Mouse (Mus musculus) erythroblast, embryonic 14.5 days (primary cell): ENCODE data around the gene Tssk2.

Experiments used
- GATA1 ChIP-seq: IDR thresholded peaks from 2 replicates; pipeline ENCODE4 v1.6.1; 2012; ENCODE audit warnings: low read length, inconsistent platforms, mixed read lengths
- TAL1 ChIP-seq: IDR thresholded peaks from 3 replicates; pipeline ENCODE4 v1.6.1; 2012; ENCODE audit warnings: low read length, inconsistent platforms, mixed read lengths

DNA sequence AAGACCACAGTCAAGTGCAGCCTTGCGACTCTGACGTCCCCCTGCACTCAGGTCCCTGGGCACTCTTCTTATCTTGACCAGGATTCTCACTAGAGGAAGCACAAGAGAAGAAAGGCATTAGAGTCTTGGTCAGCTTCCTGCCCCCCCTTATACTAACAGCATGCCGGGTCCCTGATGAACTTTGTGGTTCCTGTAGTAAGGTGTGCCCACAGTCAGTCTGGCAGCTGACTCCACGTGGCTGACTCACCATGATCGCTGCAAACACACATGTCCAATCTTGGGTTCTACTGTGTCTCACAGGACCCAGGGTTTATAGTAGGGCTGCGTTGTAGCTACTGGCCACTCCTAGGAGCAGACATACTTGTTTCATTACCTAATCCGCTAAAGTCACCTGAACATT lies 39.8 kb downstream of the Tssk2 start:
- TF ChIP-seq GATA1 (no peak), TAL1 (no peak)
